Mouse (Mus musculus): ENCODE measurements around the gene Wdr13.

GRCm38 (mm10) chrX:8143750-8144149 lies 11.1 kb upstream of the Wdr13 start:
- no peak for TF ChIP-seq CHD2 (IDR thresholded peaks at IDR 0.05; ENCODE audit: low read length)
- no peak; a peak in 1 of 4 replicates for TF ChIP-seq POLR2A (IDR thresholded peaks at IDR 0.05; ENCODE audit: control insufficient read depth in 1 of 2, insufficient read depth in 1 of 2, low read depth in 1 of 2, low read length in 2 of 2, poor library complexity in 1 of 2)
- TF ChIP-seq EP300 (IDR thresholded peaks at IDR 0.05; ENCODE audit: low read depth in 1 of 2, low read length in 2 of 2), result no peak
- TF ChIP-seq CTCF (IDR thresholded peaks at IDR 0.05 in 2 of 3, conservative IDR thresholded peaks at IDR 0.05 in 1 of 3; ENCODE audit: control insufficient read depth in 1 of 3, insufficient read depth in 1 of 3, low read depth in 2 of 3, low read length in 3 of 3, poor library complexity in 1 of 3, severe bottlenecking in 1 of 3), result no peak
- no peak for TF ChIP-seq GATA1 (IDR thresholded peaks at IDR 0.05; ENCODE audit: low read depth, low read length)
- no peak for TF ChIP-seq MAX (IDR thresholded peaks at IDR 0.05; ENCODE audit: low read length)
- no peak for TF ChIP-seq CHD1 (IDR thresholded peaks at IDR 0.05; ENCODE audit: low read depth, low read length)
- no peak for TF ChIP-seq NRF1 (IDR thresholded peaks at IDR 0.05; ENCODE audit: insufficient read depth, low read depth, low read length, poor library complexity, severe bottlenecking)
- no peak for TF ChIP-seq HCFC1 (IDR thresholded peaks at IDR 0.05; ENCODE audit: low read depth, low read length)
- no peak for TF ChIP-seq MAFK (IDR thresholded peaks at IDR 0.05; ENCODE audit: borderline replicate concordance, low read depth, low read length)
- no peak for TF ChIP-seq MEF2A (IDR thresholded peaks at IDR 0.05; ENCODE audit: extremely low read depth, insufficient replicate concordance, low read depth, low read length, poor library complexity, severe bottlenecking)
- no peak for TF ChIP-seq ZNF384 (IDR thresholded peaks at IDR 0.05; ENCODE audit: low read depth, low read length)
- TF ChIP-seq UBTF (IDR thresholded peaks at IDR 0.05; ENCODE audit: borderline replicate concordance, insufficient read depth, low read depth, low read length), result no peak
- no peak for TF ChIP-seq MYC (IDR thresholded peaks at IDR 0.05; ENCODE audit: low read depth, low read length)

All from MEL (cell line).